Mouse (Mus musculus) limb, embryonic 15.5 days (tissue): ENCODE measurements around the gene Vmn2r12. TPM values are rescaled to one million over a fixed set of nuclear protein-coding genes. Genes with fewer than 3 reads are reported as not detected.
"Not testable (repeated sequence)": the region's sequence is repeated elsewhere in the genome, so short reads cannot be mapped to it uniquely, and the experiment has no call there.

Source experiments
- ATAC-seq: fragments of 200-750 bp; cut with Nextera tagmentation; 2 replicates; pipeline ENCODE4 v1.8.0; 2017; ENCODE audit warnings: low read depth, moderate TSS enrichment; ENCODE audit not compliant: insufficient number of reproducible peaks, low FRiP score, low TSS enrichment
- H3K27ac ChIP-seq: fragments of 300-500 bp; sonication (generic); 2 replicates; pipeline ENCODE4 v1.5.1; 2015; ENCODE audit warnings: moderate library complexity, mild to moderate bottlenecking, inconsistent platforms
- H3K27me3 ChIP-seq: fragments of 300-500 bp; sonication (generic); 2 replicates; pipeline ENCODE4 v1.6.1; 2015; ENCODE audit warnings: inconsistent platforms
- H3K36me3 ChIP-seq: fragments of 300-500 bp; sonication (generic); 2 replicates; pipeline ENCODE4 v1.6.1; 2015; ENCODE audit warnings: inconsistent platforms
- H3K4me1 ChIP-seq: fragments of 300-500 bp; sonication (generic); 2 replicates; pipeline ENCODE4 v1.6.1; 2015; ENCODE audit warnings: inconsistent platforms
- H3K4me2 ChIP-seq: fragments of 300-500 bp; sonication (generic); 2 replicates; pipeline ENCODE4 v1.6.1; 2015; ENCODE audit warnings: mild to moderate bottlenecking, inconsistent platforms
- H3K4me3 ChIP-seq: fragments of 300-500 bp; sonication (generic); 2 replicates; pipeline ENCODE4 v1.5.1; 2015; ENCODE audit warnings: mild to moderate bottlenecking, inconsistent platforms
- H3K9ac ChIP-seq: fragments of 300-500 bp; sonication (generic); 2 replicates; pipeline ENCODE4 v1.6.1; 2015; ENCODE audit warnings: inconsistent platforms
- H3K9me3 ChIP-seq: fragments of 300-500 bp; sonication (generic); 2 replicates; pipeline ENCODE4 v1.6.1; 2016; ENCODE audit warnings: inconsistent platforms
- WGBS: fragments of 180-500 bp; shearing (Covaris S2); methylation state at CpG from one replicate; pipeline ENCODE4 v1.1.7; 2015; 5-methylcytosine and 5-hydroxymethylcytosine counted together
- polyA plus RNA-seq: library from polyadenylated mRNA; unstranded; fragments of >200 nt; fragmentation: Nextera tagmentation; extraction: Ambion mirVana; gene quantifications from 2 replicates; pipeline ENCODE4 v1.2.1, GENCODE M21; 2015

Vmn2r12 gene
- polyA plus RNA-seq, result not detected in 2 replicates

- not testable (repeated sequence) for H3K27me3 ChIP-seq, H3K4me3 ChIP-seq, H3K4me2 ChIP-seq, H3K4me1 ChIP-seq, H3K27ac ChIP-seq, ATAC-seq, H3K9me3 ChIP-seq, H3K36me3 ChIP-seq, H3K9ac ChIP-seq
- WGBS, result 79% methylated on average over 5 of the region's 5 CpGs
These were observed at the start of gene Vmn2r12 for GRCm38 (mm10) chr5:109097850-109098249. Gene Vmn2r12, minus strand, starts transcription at chr5:109097950.

GRCm38 (mm10) chr5:109139546-109139945 lies 41.8 kb upstream of the Vmn2r12 start:
- Histone ChIP-seq H3K4me3 (no peak overlapping the region), H3K4me2 (no peak overlapping the region), H3K9me3 (no peaks in the 10 kb centered on the region), H3K27ac (no peak overlapping the region), H3K4me1 (no peaks in the 10 kb centered on the region), H3K27me3 (no peaks in the 10 kb centered on the region), H3K36me3 (no peaks in the 10 kb centered on the region), H3K9ac (no peak overlapping the region)
- 57% methylated on average over 2 of the region's 2 CpGs for WGBS
- no peak for ATAC-seq

DNA sequence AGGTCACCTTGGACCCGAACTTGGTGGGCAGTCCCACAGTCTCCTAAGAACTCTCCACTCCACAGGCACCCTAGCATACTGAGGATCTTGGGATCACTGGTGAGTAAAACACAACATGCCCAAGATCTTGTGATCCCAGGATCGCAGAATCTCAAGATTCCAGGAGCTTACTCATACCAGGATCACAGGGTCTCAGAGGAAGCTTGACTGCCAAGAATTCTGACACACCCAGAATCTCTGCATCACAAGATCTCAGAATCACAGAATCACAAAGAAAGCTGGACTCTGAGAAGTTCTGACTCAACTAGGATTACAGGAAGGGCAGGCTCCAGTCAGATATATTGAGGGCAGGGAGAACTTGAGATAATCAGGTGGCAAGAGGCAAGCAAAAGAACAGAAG lies 39.0 kb upstream of the Vmn2r12 start:
- H3K36me3 ChIP-seq, result no peaks in the 10 kb centered on the region
- no peak for ATAC-seq
- 83% methylated on average over 2 of the region's 2 CpGs for WGBS

DNA sequence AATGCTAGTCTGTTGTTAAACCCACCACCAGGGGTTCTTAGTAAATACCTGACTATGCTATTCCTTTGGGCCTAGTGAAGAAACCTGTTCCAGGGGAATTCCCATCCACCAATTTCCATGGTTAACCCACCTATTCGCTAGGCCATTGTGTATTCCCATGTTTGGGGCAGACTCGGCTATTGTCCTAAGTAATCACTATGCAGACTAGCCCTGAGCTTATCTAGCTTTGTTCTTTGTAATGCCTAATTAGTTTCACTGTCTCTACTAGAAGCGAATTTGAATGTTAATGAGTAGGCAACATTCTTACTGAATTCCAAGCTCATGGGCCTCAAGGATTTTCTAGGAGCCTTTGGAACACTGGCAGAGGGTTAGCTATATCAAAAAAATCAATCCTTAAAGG lies 1.3 kb downstream of the Vmn2r12 start:
- H3K27me3 ChIP-seq, H3K36me3 ChIP-seq, H3K9me3 ChIP-seq, H3K27ac ChIP-seq, H3K9ac ChIP-seq, H3K4me3 ChIP-seq, H3K4me1 ChIP-seq, H3K4me2 ChIP-seq, ATAC-seq: not testable (repeated sequence)
- 83% methylated on average over 3 of the region's 3 CpGs for WGBS

More for the DNA sequence above, 39.0 kb upstream of the Vmn2r12 start:
- no peaks in the 10 kb centered on the region for H3K27me3 ChIP-seq
- no peak overlapping the region for H3K4me2 ChIP-seq
- no peaks in the 10 kb centered on the region for H3K9me3 ChIP-seq
- H3K27ac ChIP-seq, result no peak overlapping the region
- H3K4me1 ChIP-seq, result no peaks in the 10 kb centered on the region
- no peak overlapping the region for H3K4me3 ChIP-seq
- H3K9ac ChIP-seq, result no peak overlapping the region

- not testable (repeated sequence) for H3K4me3 ChIP-seq, H3K36me3 ChIP-seq, H3K9me3 ChIP-seq, H3K27ac ChIP-seq, H3K4me1 ChIP-seq, H3K4me2 ChIP-seq, ATAC-seq, H3K27me3 ChIP-seq, H3K9ac ChIP-seq
- 43% methylated on average over 4 of the region's 4 CpGs for WGBS
These were observed 25.7 kb downstream of the Vmn2r12 start for GRCm38 (mm10) chr5:109072016-109072415.

DNA sequence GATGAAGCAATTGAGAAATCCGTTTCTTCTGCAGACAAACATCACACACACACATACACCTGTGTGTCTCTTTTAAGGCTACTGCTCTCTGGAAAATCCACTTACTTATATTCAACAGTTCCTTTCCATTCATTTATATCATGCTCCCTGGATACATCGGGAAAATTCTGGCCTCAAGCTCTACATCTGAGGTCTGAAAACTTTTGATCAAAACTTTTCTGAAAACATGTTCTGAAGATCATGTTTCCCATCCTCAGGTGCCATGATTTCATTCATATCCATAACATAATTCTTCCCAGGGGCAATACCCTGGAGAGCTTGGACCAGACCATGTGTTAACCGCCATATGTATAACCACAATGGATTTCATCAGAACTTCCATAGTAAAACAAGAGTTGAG lies 38.3 kb downstream of the Vmn2r12 start, which contains the start of gene Vmn2r11:
Gene Vmn2r11 (minus strand): TSS at position 101 of the 400 bp plus-strand sequence.
- not testable (repeated sequence) for H3K36me3 ChIP-seq, ATAC-seq, H3K27me3 ChIP-seq, H3K27ac ChIP-seq, H3K9me3 ChIP-seq, H3K4me2 ChIP-seq, H3K4me1 ChIP-seq, H3K4me3 ChIP-seq, H3K9ac ChIP-seq
- WGBS, result 82% methylated on average over 3 of the region's 3 CpGs

- WGBS, result 70% methylated on average over 1 of the region's 1 CpGs
- H3K4me3 ChIP-seq, result no peak overlapping the region
- no peaks in the 10 kb centered on the region for H3K27me3 ChIP-seq
- no peak for ATAC-seq
- H3K36me3 ChIP-seq, result no peaks in the 10 kb centered on the region
- H3K4me1 ChIP-seq, result no peaks in the 10 kb centered on the region
- no peak overlapping the region for H3K27ac ChIP-seq
- no peak overlapping the region for H3K9ac ChIP-seq
- no peak overlapping the region for H3K4me2 ChIP-seq
- no peaks in the 10 kb centered on the region for H3K9me3 ChIP-seq
These were observed 42.5 kb downstream of the Vmn2r12 start for GRCm38 (mm10) chr5:109055286-109055685.

Other genes with a start within 250 kb of the Vmn2r12 start
- not detected in 2 replicates for gene Vmn2r9, start 245.3 kb downstream of the Vmn2r12 start, polyA plus RNA-seq
- not detected in 2 replicates for gene Vmn2r10, start 91.4 kb downstream of the Vmn2r12 start, polyA plus RNA-seq
- not detected in 2 replicates for gene Vmn2r11, start 38.4 kb downstream of the Vmn2r12 start, polyA plus RNA-seq
- not detected in 2 replicates for gene Vmn2r13, start 94.2 kb upstream of the Vmn2r12 start, polyA plus RNA-seq
- not detected in 2 replicates for gene Vmn2r14, start 126.8 kb upstream of the Vmn2r12 start, polyA plus RNA-seq
- not detected in 2 replicates for gene Vmn2r15, start 199.7 kb upstream of the Vmn2r12 start, polyA plus RNA-seq
- gene Vmn2r16, start 232.2 kb upstream of the Vmn2r12 start, polyA plus RNA-seq, result not detected in 2 replicates